Mouse (Mus musculus): ENCODE data around the gene Rpl3.

- no peak for TF ChIP-seq CTCF (IDR thresholded peaks at IDR 0.05; ENCODE audit: insufficient read depth, low read depth, low read length)
- TF ChIP-seq POLR2A (IDR thresholded peaks at IDR 0.05; ENCODE audit: insufficient read depth, low read depth, low read length), result no peak
These were observed 39.8 kb upstream of the Rpl3 start for GRCm38 (mm10) chr15:80131421-80131820.
